Mouse (Mus musculus) left cerebral cortex, adult 2 months (tissue): ENCODE measurements around the gene Opcml. TPM values are rescaled to one million over a fixed set of nuclear protein-coding genes. Genes with fewer than 3 reads are reported as not detected.

ENCODE experiments used
- DNase-seq, 2 experiments: peaks; one replicate each; pipeline ENCODE4 v3.0.0; 2021 to 2022; ENCODE audit warnings: low spot score in 2 of 2, mixed read lengths in 1 of 2; ENCODE audit errors: extremely low spot score in 1 of 2
- H3K27ac ChIP-seq: fragments of 200-600 bp; 2 replicates; pipeline ENCODE4 v1.8.1; 2022
- H3K4me3 ChIP-seq: fragments of 200-600 bp; 2 replicates; pipeline ENCODE4 v1.8.1; 2022
- CTCF ChIP-seq: fragments of 200-600 bp; IDR thresholded peaks from 2 replicates; pipeline ENCODE4 v1.8.1; 2022; ENCODE audit warnings: antibody characterized with exemption, mild to moderate bottlenecking, moderate library complexity
- intact Hi-C: fragments of 180-260 bp; cut with DNase I; formaldehyde crosslinking; loops from one replicate; pipeline ENCODE4 v1.15.1; 2025
- total RNA-seq, 2 experiments: library from RNA; stranded (reverse); gene quantifications; 2 replicates each; pipeline ENCODE4 v1.2.3; 2021

Gene Opcml
- total RNA-seq, 2 experiments from 2014 or later, result 250 to 251 TPM

- no peak for TF ChIP-seq CTCF
- no peak overlapping the region for H3K4me3 ChIP-seq
- no peak overlapping the region for H3K27ac ChIP-seq
- no peak for DNase-seq
- intact Hi-C loops, result no loop called here
Observed at GRCm38 (mm10) chr9:28190226-28190625, 399.7 kb downstream of the Opcml start.

GRCm38 (mm10) chr9:28190751-28191150 is 400.2 kb downstream of the Opcml start:
- no peak overlapping the region for H3K27ac ChIP-seq
- no peak for DNase-seq
- no peak overlapping the region for H3K4me3 ChIP-seq
- TF ChIP-seq CTCF, result no peak
- intact Hi-C loops, result no loop called here

- no peak for DNase-seq
- Histone ChIP-seq H3K4me3 (no peak overlapping the region), H3K27ac (no peak overlapping the region)
- TF ChIP-seq CTCF, result no peak
- intact Hi-C loops, result loop anchor here (2.0 to 5.0 kb wide), 2 partner anchors 51 to 786 kb away; no protein-coding TSS in a partner anchor
Observed at GRCm38 (mm10) chr9:28196550-28196949, 406.0 kb downstream of the Opcml start.

- intact Hi-C loops, result loop anchor here (2.0 to 5.0 kb wide), 2 partner anchors 50 to 786 kb away; no protein-coding TSS in a partner anchor
- no peak overlapping the region for H3K27ac ChIP-seq
Observed at GRCm38 (mm10) chr9:28197061-28197460, 406.5 kb downstream of the Opcml start.

GRCm38 (mm10) chr9:28197631-28198030 is 407.1 kb downstream of the Opcml start:
- no peak overlapping the region for H3K4me3 ChIP-seq
- peak; percentile 66 for DNase-seq
- peak; percentile 79 for TF ChIP-seq CTCF
- H3K27ac ChIP-seq, result no peak overlapping the region
- intact Hi-C loops, result loop anchor here (2.0 to 5.0 kb wide), 2 partner anchors 50 to 787 kb away; no protein-coding TSS in a partner anchor

More at GRCm38 (mm10) chr9:28197061-28197460, 406.5 kb downstream of the Opcml start:
- DNase-seq, result no peak
- H3K4me3 ChIP-seq, result no peak overlapping the region
- no peak for TF ChIP-seq CTCF

- intact Hi-C loops, result loop anchor here (5.0 kb wide), 1 partner anchor 49 kb away; no protein-coding TSS in a partner anchor
- Histone ChIP-seq H3K27ac (no peak overlapping the region), H3K4me3 (no peak overlapping the region)
- DNase-seq, result no peak
- no peak for TF ChIP-seq CTCF
Observed at GRCm38 (mm10) chr9:28198106-28198694, 407.6 kb downstream of the Opcml start.

GRCm38 (mm10) chr9:28207441-28207840 is 416.9 kb downstream of the Opcml start:
- TF ChIP-seq CTCF, result no peak
- H3K27ac ChIP-seq, result no peak overlapping the region
- H3K4me3 ChIP-seq, result no peak overlapping the region
- intact Hi-C loops, result no loop called here
- no peak for DNase-seq

- Histone ChIP-seq H3K4me3 (no peak overlapping the region), H3K27ac (no peak overlapping the region)
- intact Hi-C loops, result no loop called here
- TF ChIP-seq CTCF, result no peak
- no peak for DNase-seq
Observed at GRCm38 (mm10) chr9:28208696-28209095, 418.1 kb downstream of the Opcml start.

GRCm38 (mm10) chr9:28211877-28212276 is 421.3 kb downstream of the Opcml start:
- H3K4me3 ChIP-seq, result no peak overlapping the region
- TF ChIP-seq CTCF, result no peak
- no peak overlapping the region for H3K27ac ChIP-seq
- intact Hi-C loops, result no loop called here
- no peak for DNase-seq

GRCm38 (mm10) chr9:28213893-28214292 is 423.3 kb downstream of the Opcml start:
- no peak for TF ChIP-seq CTCF
- no peak for DNase-seq
- intact Hi-C loops, result no loop called here
- Histone ChIP-seq H3K4me3 (no peak overlapping the region), H3K27ac (no peak overlapping the region)

GRCm38 (mm10) chr9:28218026-28218646 is 427.6 kb downstream of the Opcml start:
- DNase-seq, result no peak
- no peak for TF ChIP-seq CTCF
- Histone ChIP-seq H3K4me3 (no peak overlapping the region), H3K27ac (peak overlapping the region; percentile 37)
- intact Hi-C loops, result no loop called here

- H3K27ac ChIP-seq, result no peak overlapping the region
- no peak overlapping the region for H3K4me3 ChIP-seq
- intact Hi-C loops, result no loop called here
- TF ChIP-seq CTCF, result no peak
- DNase-seq, result peak in 1 of 2 experiments; percentile 11
Observed at GRCm38 (mm10) chr9:28222726-28223125, 432.2 kb downstream of the Opcml start.
